Mouse (Mus musculus): ENCODE measurements around the gene Eml1. TPM values are rescaled to one million over a fixed set of nuclear protein-coding genes. Genes with fewer than 3 reads are reported as not detected.

The Eml1 gene
- total and polyA plus RNA-seq, 2 experiments from 2014 or later, result 61.3 to 69.3 TPM

DNA sequence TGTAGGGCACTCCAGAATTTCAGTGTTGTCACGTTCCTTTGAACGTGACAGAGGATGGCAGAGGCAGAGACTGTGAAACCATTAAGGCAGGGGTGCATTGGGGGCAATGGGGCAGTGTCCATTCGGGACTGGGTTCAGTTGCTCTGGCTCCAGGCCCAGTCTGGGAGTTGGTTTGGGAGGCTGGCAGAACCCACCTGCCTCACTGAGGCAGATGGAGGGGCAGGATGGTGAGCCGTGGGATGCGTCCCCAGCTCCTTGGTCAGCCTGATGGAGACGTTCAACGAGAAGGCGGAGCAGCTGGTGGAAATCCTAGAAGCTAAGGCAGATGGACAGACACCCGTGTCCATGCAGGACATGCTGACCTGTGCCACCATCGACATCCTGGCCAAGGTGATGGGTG is 19.8 kb upstream of the Eml1 start:
- ATAC-seq (ENCODE audit: insufficient read depth, low read depth), result no peak
- no peak for TF ChIP-seq CTCF (IDR thresholded peaks at IDR 0.05; ENCODE audit: low read depth)
- TF ChIP-seq EP300 (IDR thresholded peaks at IDR 0.05; ENCODE audit: low read depth), result no peak

DNA sequence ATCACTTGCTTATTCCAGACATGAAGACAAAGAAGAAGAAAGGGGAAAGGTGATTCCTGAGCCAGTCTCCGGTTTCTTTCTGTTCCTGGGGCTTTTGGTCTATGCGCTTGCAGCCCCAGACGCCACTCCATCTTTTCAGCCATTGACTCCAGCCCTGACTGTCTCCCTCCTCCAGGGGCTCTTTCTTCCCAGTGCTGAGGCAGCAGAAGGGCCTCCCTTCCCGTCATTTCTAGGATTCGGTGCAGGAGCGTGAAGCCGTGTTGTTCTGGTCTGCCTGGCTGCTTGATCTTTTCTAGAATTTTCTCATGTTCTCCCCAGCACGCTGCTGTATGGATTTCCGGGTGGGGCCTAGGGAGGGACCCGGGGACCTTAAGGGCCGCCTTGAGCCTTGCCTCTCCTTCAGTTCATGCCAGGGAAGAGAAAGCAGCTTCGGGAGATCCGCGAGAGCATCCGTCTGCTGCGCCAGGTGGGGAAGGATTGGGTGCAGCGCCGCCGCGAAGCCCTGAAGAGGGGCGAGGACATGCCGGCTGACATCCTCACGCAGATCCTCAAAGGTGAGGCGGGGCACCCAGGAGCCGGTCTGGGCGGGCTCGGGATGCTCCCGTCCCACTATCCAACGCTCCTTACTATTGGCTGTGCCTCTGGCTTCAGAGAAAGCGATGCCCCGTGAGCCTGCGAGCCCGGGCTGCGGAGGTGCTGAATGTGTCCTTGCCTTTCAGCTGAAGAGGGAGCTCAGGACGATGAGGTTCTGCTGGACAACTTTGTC is 18.2 kb upstream of the Eml1 start:
- peaks cover 40% of the 10 kb centered on the region for H3K27me3 ChIP-seq (ENCODE audit: control insufficient read depth, insufficient read depth, low read length)

More for the DNA sequence above, 19.8 kb upstream of the Eml1 start:
- H3K9ac ChIP-seq (replicated peaks; ENCODE audit: low read depth, low read length), result no peak overlapping the region
- no peak overlapping the region for H3K4me3 ChIP-seq (ENCODE audit: low read depth, low read length)
- no peaks in the 10 kb centered on the region for H3K9me3 ChIP-seq (replicated peaks; ENCODE audit: control insufficient read depth, low read length)
- no peak for DNase-seq (ENCODE audit: low spot score)
- H3K4me1 ChIP-seq (ENCODE audit: control insufficient read depth, insufficient read depth), result no peaks in the 10 kb centered on the region; the same call in 1 of the 2 replicates
- 83% methylated on average over 10 of the region's 10 CpGs for WGBS
- no peak overlapping the region for H3K27ac ChIP-seq (ENCODE audit: low read depth)
- H3K4me2 ChIP-seq (ENCODE audit: low read depth, low read length), result no peak overlapping the region
- no peaks in the 10 kb centered on the region for H3K36me3 ChIP-seq (replicated peaks; ENCODE audit: control insufficient read depth, insufficient read depth, low read length)
- H3K27me3 ChIP-seq (ENCODE audit: control insufficient read depth, insufficient read depth, low read length), result peaks cover 40% of the 10 kb centered on the region

GRCm38 (mm10) chr12:108354284-108354683 is 16.5 kb upstream of the Eml1 start:
- H3K27me3 ChIP-seq (ENCODE audit: control insufficient read depth, insufficient read depth, low read length), result peaks cover 40% of the 10 kb centered on the region
- H3K9ac ChIP-seq (replicated peaks; ENCODE audit: low read depth, low read length), result no peak overlapping the region
- no peak overlapping the region for H3K4me3 ChIP-seq (ENCODE audit: low read depth, low read length)
- ATAC-seq (ENCODE audit: insufficient read depth, low read depth) (no peak), DNase-seq (ENCODE audit: low spot score) (no peak)
- no peaks in the 10 kb centered on the region for H3K9me3 ChIP-seq (replicated peaks; ENCODE audit: control insufficient read depth, low read length)
- TF ChIP-seq EP300 (IDR thresholded peaks at IDR 0.05; ENCODE audit: low read depth) (no peak), CTCF (IDR thresholded peaks at IDR 0.05; ENCODE audit: low read depth) (no peak)
- no peak overlapping the region for H3K27ac ChIP-seq (ENCODE audit: low read depth)
- H3K4me2 ChIP-seq (ENCODE audit: low read depth, low read length), result no peak overlapping the region
- no peaks in the 10 kb centered on the region for H3K36me3 ChIP-seq (replicated peaks; ENCODE audit: control insufficient read depth, insufficient read depth, low read length)
- WGBS, result 83% methylated on average over 2 of the region's 2 CpGs
- H3K4me1 ChIP-seq (ENCODE audit: control insufficient read depth, insufficient read depth), result no peaks in the 10 kb centered on the region; the same call in 1 of the 2 replicates

More for the DNA sequence above, 18.2 kb upstream of the Eml1 start:
- H3K4me1 ChIP-seq (ENCODE audit: control insufficient read depth, insufficient read depth), result no peaks in the 10 kb centered on the region; the same call in 1 of the 2 replicates
- H3K27ac ChIP-seq (ENCODE audit: low read depth), result no peak overlapping the region
- H3K36me3 ChIP-seq (replicated peaks; ENCODE audit: control insufficient read depth, insufficient read depth, low read length), result no peaks in the 10 kb centered on the region
- H3K4me2 ChIP-seq (ENCODE audit: low read depth, low read length), result peak overlapping the region; percentile 44
- peak overlapping the region; percentile 15 for H3K4me3 ChIP-seq (ENCODE audit: low read depth, low read length)
- ATAC-seq (ENCODE audit: insufficient read depth, low read depth) (no peak), DNase-seq (ENCODE audit: low spot score) (no peak)
- H3K9ac ChIP-seq (replicated peaks; ENCODE audit: low read depth, low read length), result no peak overlapping the region
- H3K9me3 ChIP-seq (replicated peaks; ENCODE audit: control insufficient read depth, low read length), result no peaks in the 10 kb centered on the region
- 13% methylated on average over 35 of the region's 35 CpGs for WGBS
- TF ChIP-seq EP300 (IDR thresholded peaks at IDR 0.05; ENCODE audit: low read depth), result no peak
- TF ChIP-seq CTCF (IDR thresholded peaks at IDR 0.05; ENCODE audit: low read depth), result no peak

DNA sequence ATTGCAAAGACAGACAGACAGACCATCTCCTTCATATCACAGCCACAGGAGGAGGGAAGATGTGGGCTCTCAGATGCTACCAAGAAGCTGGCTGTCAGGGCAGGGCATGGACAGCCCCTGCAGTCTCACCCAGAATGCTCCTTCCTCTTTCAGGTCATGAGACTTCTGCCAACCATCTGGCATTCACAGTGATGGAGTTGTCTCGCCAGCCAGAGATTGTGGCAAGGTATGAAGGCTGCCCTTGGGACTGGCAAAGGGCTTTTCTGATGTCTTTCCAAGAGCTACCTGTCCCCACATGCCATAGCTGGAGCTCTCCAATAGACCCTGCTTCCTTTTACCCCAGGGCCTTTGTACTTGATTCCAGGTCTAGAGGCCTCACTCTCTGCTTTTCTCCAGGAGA is 15.5 kb upstream of the Eml1 start:
- no peak overlapping the region for H3K4me3 ChIP-seq (ENCODE audit: low read depth, low read length)
- no peak for DNase-seq (ENCODE audit: low spot score)
- 47% methylated on average over 1 of the region's 1 CpGs for WGBS
- H3K27me3 ChIP-seq (ENCODE audit: control insufficient read depth, insufficient read depth, low read length), result peaks cover 40% of the 10 kb centered on the region
- H3K36me3 ChIP-seq (replicated peaks; ENCODE audit: control insufficient read depth, insufficient read depth, low read length), result no peaks in the 10 kb centered on the region
- ATAC-seq (ENCODE audit: insufficient read depth, low read depth), result no peak
- H3K4me1 ChIP-seq (ENCODE audit: control insufficient read depth, insufficient read depth), result no peaks in the 10 kb centered on the region; the same call in 1 of the 2 replicates
- no peaks in the 10 kb centered on the region for H3K9me3 ChIP-seq (replicated peaks; ENCODE audit: control insufficient read depth, low read length)
- H3K27ac ChIP-seq (ENCODE audit: low read depth), result no peak overlapping the region
- H3K4me2 ChIP-seq (ENCODE audit: low read depth, low read length), result no peak overlapping the region
- TF ChIP-seq EP300 (IDR thresholded peaks at IDR 0.05; ENCODE audit: low read depth), result no peak
- TF ChIP-seq CTCF (IDR thresholded peaks at IDR 0.05; ENCODE audit: low read depth), result no peak
- H3K9ac ChIP-seq (replicated peaks; ENCODE audit: low read depth, low read length), result no peak overlapping the region

DNA sequence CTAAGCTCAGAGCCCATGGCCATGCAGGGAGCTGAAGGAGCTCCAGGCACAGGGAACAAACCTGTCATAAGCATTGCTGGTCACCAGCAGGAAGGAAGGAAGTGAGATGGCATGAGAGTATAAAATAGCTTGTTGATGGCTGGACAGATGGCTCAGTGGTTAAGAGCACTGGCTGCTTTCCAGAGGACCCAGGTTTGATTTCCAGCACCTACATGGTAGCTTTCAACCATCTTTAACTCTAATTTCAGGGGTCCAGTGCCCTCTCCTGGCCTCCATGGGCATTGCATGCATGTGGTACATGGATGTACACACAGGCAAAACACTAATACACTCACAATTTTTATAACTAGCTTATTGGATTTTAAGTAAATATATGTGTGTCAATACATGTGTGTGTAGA is 14.8 kb upstream of the Eml1 start:
- no peak overlapping the region for H3K4me3 ChIP-seq (ENCODE audit: low read depth, low read length)

More for the DNA sequence above, 14.8 kb upstream of the Eml1 start:
- Histone ChIP-seq H3K9me3 (replicated peaks; ENCODE audit: control insufficient read depth, low read length) (no peaks in the 10 kb centered on the region), H3K36me3 (replicated peaks; ENCODE audit: control insufficient read depth, insufficient read depth, low read length) (no peaks in the 10 kb centered on the region), H3K4me2 (ENCODE audit: low read depth, low read length) (no peak overlapping the region), H3K4me1 (ENCODE audit: control insufficient read depth, insufficient read depth) (no peaks in the 10 kb centered on the region; the same call in 1 of the 2 replicates), H3K27me3 (ENCODE audit: control insufficient read depth, insufficient read depth, low read length) (peaks cover 35% of the 10 kb centered on the region), H3K27ac (ENCODE audit: low read depth) (no peak overlapping the region), H3K9ac (replicated peaks; ENCODE audit: low read depth, low read length) (no peak overlapping the region)
- TF ChIP-seq EP300 (IDR thresholded peaks at IDR 0.05; ENCODE audit: low read depth) (no peak), CTCF (IDR thresholded peaks at IDR 0.05; ENCODE audit: low read depth) (no peak)
- no peak for DNase-seq (ENCODE audit: low spot score)
- ATAC-seq (ENCODE audit: insufficient read depth, low read depth), result no peak

All from heart, postnatal 0 days (tissue).